Mouse (Mus musculus): ENCODE data around the gene Hadha. TPM values are rescaled to one million over a fixed set of nuclear protein-coding genes. Genes with fewer than 3 reads are reported as not detected.
A peak's percentile ranks its signal among the peaks of the same experiment; 100 is the strongest.

Gene Hadha
- polyA plus RNA-seq, 1 experiment from 2014 or later, result 79.5 TPM

DNA sequence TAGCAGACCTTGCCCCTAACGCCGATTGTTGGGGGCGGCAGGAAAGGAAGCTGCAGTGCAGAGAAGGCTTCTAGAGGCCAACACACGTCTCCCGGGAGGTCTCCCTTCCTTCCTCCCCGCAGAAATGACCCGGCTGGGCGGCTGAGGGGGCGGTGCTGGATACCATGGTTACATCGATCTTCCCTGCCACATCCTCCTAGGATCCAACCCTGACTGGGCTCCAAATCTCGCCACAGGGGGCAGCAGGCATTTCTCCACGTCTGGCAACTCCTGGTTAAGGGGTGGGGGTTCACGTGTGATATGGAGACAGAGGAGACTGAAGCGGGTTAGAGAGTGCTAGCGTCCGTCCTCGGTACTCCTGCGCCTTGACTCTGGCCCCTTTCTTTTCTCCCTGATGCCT lies 43.8 kb downstream of the Hadha start:
- ATAC-seq (ENCODE audit: low read depth) (peak; percentile 32; the same call in 1 of the 2 replicates), DNase-seq (no peak)
- H3K9ac ChIP-seq, result no peak overlapping the region
- H3K27ac ChIP-seq, result no peak overlapping the region
- no peaks in the 10 kb centered on the region for H3K9me3 ChIP-seq (replicated peaks)
- no peaks in the 10 kb centered on the region for H3K36me3 ChIP-seq
- peaks cover 100% of the 10 kb centered on the region for H3K27me3 ChIP-seq
- H3K4me2 ChIP-seq, result peak overlapping the region; percentile 45
- WGBS (ENCODE audit: insufficient replicate concordance), result under 1% methylated on average over 18 of the region's 18 CpGs
- peak overlapping the region; percentile 19 for H3K4me3 ChIP-seq (replicated peaks)
- peaks cover 35% of the 10 kb centered on the region for H3K4me1 ChIP-seq (replicated peaks)

DNA sequence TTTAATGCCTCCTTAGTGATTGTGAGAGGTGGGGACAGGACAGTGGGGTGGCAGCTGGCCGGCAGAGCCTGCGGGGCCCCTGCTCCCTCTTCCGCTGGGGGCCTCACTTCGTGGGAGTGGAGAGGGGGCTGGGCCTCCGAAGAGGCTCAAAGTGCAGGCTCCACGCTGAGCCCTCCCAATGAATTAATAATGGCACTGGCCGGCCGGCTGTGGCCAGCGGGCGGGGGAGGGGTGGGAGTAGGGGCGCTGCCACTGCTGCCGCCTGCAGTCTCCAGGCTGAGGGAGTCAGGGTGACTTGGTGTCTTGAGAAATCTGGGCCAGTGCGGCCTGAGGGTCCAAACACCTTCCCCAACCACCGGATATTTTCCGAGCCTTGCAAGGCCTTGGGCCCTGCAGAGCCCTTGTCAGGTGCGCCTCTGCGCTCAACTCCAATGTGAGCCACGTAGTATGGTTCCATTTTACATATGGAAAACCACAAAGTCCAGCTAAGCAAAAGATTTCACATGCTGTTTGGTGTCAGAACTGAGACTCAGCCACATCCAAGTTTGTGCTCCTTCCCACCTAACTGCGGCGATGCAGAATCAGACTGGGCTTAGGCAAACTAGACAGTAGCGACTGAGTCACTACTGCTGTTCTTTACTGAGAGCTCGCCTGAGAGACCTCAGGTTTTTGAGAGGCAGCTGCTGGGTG lies 44.4 kb downstream of the Hadha start:
- ATAC-seq (ENCODE audit: low read depth) (no peak), DNase-seq (no peak)
- 15% methylated on average over 21 of the region's 22 CpGs for WGBS (ENCODE audit: insufficient replicate concordance)
- Histone ChIP-seq H3K27ac (no peak overlapping the region), H3K4me1 (replicated peaks) (peaks cover 35% of the 10 kb centered on the region), H3K9ac (no peak overlapping the region), H3K27me3 (peaks cover 100% of the 10 kb centered on the region), H3K4me2 (peak overlapping the region; percentile 45), H3K9me3 (replicated peaks) (no peaks in the 10 kb centered on the region), H3K36me3 (no peaks in the 10 kb centered on the region), H3K4me3 (replicated peaks) (peak overlapping the region; percentile 19)

DNA sequence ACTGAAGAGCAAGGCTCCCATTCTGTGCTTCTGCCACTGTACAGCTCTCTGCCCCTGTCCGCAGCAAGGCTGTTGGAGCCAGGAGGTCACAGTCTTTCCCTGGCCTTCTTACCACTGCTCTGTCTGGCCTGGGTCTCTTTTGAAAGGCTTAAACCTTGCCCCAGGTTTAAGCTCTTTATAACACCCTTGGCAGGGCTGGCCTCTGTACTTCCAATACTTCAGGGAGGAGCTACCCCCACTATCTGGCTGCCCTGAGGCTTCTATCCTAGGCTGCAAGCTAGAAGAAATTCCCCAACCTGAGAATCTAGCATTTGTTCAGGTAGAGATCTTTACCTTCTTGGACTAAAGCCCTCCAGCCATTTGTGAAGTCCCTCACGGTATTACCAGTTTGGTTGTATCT lies 45.1 kb downstream of the Hadha start:
- no peak overlapping the region for H3K9ac ChIP-seq
- H3K4me3 ChIP-seq (replicated peaks), result no peak overlapping the region
- H3K4me2 ChIP-seq, result no peak overlapping the region
- H3K27ac ChIP-seq, result no peak overlapping the region
- H3K9me3 ChIP-seq (replicated peaks), result no peaks in the 10 kb centered on the region
- DNase-seq (no peak), ATAC-seq (ENCODE audit: low read depth) (no peak)
- WGBS (ENCODE audit: insufficient replicate concordance), result 48% methylated on average over 2 of the region's 2 CpGs
- peaks cover 40% of the 10 kb centered on the region for H3K4me1 ChIP-seq (replicated peaks)
- H3K36me3 ChIP-seq, result no peaks in the 10 kb centered on the region
- peaks cover 100% of the 10 kb centered on the region for H3K27me3 ChIP-seq

DNA sequence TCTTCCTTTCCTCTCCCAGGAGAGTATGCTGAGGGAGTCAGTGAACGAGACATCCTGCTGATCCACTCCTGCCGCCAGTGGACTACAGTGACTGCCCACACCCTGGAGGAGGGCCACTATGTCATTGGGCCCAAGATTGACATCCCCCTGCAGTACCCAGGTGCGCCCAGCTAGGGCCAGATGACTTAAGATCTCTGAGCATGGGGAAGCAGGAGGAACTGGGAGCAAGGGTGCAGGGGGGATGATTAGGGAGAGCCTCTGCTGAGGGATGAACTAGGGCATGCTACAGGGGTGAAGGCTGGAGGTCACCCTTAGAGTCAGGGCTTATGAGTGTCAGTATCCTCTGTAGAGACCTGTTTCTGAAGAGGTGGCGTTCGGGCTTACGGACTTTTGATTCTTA lies 46.7 kb downstream of the Hadha start:
- Histone ChIP-seq H3K27ac (no peak overlapping the region), H3K36me3 (no peaks in the 10 kb centered on the region), H3K9ac (no peak overlapping the region), H3K4me2 (no peak overlapping the region), H3K9me3 (replicated peaks) (no peaks in the 10 kb centered on the region), H3K27me3 (peaks cover 100% of the 10 kb centered on the region), H3K4me3 (replicated peaks) (no peak overlapping the region), H3K4me1 (replicated peaks) (peaks cover 25% of the 10 kb centered on the region)
- WGBS (ENCODE audit: insufficient replicate concordance), result 60% methylated on average over 6 of the region's 6 CpGs
- no peak for ATAC-seq (ENCODE audit: low read depth)
- no peak for DNase-seq

DNA sequence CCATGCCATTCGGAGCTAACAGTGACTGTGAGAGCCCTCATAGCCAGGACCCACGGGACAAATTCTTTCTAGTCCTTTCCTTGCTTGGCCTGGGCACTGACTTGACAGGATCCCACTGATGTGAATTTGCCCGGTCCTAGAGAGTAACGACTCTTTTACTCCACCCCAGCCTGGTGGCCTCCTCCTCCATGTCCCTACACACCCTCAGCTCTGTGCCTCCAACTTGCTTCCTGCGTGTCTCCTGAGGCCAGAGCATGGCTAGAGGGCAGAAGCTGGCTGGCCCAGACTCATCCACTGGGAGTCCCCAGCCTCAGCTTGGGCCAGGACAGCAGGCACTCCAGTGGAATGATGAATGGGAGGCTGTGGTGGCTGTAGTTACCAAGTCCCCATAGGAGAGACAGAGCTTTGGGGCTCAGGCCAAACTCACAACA lies 47.3 kb downstream of the Hadha start:
- DNase-seq (no peak), ATAC-seq (ENCODE audit: low read depth) (no peak)
- WGBS (ENCODE audit: insufficient replicate concordance), result 19% methylated on average over 5 of the region's 5 CpGs
- no peak overlapping the region for H3K4me3 ChIP-seq (replicated peaks)
- H3K27ac ChIP-seq, result no peak overlapping the region
- no peak overlapping the region for H3K9ac ChIP-seq
- H3K4me1 ChIP-seq (replicated peaks), result peaks cover 24% of the 10 kb centered on the region
- no peaks in the 10 kb centered on the region for H3K36me3 ChIP-seq
- H3K4me2 ChIP-seq, result no peak overlapping the region
- H3K27me3 ChIP-seq, result peaks cover 100% of the 10 kb centered on the region
- H3K9me3 ChIP-seq (replicated peaks), result no peaks in the 10 kb centered on the region

DNA sequence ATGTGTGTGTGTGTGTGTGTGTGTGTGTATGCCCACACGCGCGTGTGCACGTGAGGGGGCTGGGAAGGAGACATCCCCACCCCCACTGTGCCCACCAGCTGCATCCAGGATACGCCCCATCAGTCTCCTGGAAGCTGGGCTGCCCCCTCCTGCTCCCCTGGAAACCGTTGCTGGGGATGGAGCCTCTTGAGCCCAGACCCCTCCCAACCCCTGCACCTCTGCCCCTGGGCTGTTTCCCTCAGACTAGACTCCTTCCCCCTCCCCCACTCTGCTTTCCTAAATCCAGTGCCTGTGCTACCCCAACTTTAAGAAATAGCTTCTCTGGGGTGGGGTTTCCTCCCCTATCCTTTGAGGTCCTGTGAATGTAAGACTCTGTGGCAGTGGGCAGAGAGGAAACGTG lies 47.8 kb downstream of the Hadha start:
- no peaks in the 10 kb centered on the region for H3K36me3 ChIP-seq
- H3K4me2 ChIP-seq, result no peak overlapping the region
- H3K4me1 ChIP-seq (replicated peaks), result peaks cover 24% of the 10 kb centered on the region
- DNase-seq (no peak), ATAC-seq (ENCODE audit: low read depth) (no peak)
- 14% methylated on average over 7 of the region's 7 CpGs for WGBS (ENCODE audit: insufficient replicate concordance)
- no peaks in the 10 kb centered on the region for H3K9me3 ChIP-seq (replicated peaks)
- no peak overlapping the region for H3K27ac ChIP-seq
- H3K9ac ChIP-seq, result no peak overlapping the region
- H3K27me3 ChIP-seq, result peaks cover 100% of the 10 kb centered on the region
- H3K4me3 ChIP-seq (replicated peaks), result no peak overlapping the region

DNA sequence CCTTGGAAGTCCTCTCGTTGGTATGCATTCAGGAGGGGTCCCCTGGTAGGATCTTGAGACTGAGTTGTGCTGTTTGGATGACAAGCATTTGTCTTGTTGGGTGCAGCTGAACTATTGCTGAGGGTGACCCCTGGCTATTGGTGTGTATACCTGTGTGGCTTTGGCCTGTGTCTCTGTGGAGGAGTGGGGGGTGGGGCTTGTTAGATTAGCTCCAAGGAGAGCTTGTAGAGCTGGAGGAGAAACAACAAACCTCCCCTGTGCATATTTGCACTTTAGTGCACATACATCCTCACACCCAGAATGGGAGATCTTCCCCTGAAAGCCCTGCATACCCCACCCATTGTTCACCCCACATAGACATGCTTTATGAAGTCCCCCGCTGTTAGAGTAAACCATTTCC lies 48.2 kb downstream of the Hadha start:
- Histone ChIP-seq H3K4me1 (replicated peaks) (peaks cover 23% of the 10 kb centered on the region), H3K9ac (no peak overlapping the region), H3K4me2 (no peak overlapping the region), H3K27me3 (peaks cover 96% of the 10 kb centered on the region), H3K9me3 (replicated peaks) (no peaks in the 10 kb centered on the region), H3K27ac (no peak overlapping the region), H3K36me3 (no peaks in the 10 kb centered on the region), H3K4me3 (replicated peaks) (no peak overlapping the region)
- 18% methylated on average over 2 of the region's 2 CpGs for WGBS (ENCODE audit: insufficient replicate concordance)
- DNase-seq, result no peak
- ATAC-seq (ENCODE audit: low read depth), result no peak

DNA sequence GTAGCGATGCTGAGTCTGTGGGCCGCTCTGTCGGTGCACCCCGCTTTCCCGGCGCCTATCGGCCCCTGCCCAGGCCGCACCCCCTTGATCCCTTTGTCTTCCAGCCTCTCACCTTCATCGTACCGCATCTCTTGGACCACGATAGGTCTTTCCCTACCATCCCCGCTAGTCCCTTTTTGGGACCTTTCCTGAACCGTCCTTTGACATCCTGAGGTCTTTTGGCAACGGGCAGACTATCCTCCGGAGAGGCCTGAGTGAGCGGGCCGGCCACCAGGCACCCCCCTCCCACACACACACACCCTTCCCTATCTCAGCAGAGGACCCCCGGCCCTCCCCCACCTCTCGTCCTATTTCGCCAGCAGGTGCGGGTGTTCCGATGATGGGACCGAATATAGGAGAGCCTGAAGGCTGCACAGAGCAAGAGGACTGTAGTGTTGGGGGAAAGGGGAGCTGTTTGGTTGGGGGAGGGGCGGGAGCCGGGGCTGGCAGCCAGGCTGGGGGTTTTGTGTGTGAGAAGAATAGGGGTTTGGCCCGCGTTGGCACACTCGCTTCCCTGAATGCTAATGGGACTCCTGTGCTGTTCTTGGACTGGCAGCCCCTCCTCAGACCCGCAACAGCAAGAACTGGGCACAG lies 49.2 kb downstream of the Hadha start, which contains the start of gene 3110082J24Rik:
Gene 3110082J24Rik (minus strand): TSS at position 419 of the 633 bp plus-strand sequence.
- peak within 1 kb of the TSS; percentile 58 for H3K4me2 ChIP-seq
- ATAC-seq (ENCODE audit: low read depth) (no peak), DNase-seq (no peak)
- no peak within 1 kb of the TSS for H3K9ac ChIP-seq
- peaks cover 86% of the 10 kb centered on the region for H3K27me3 ChIP-seq
- H3K4me3 ChIP-seq (replicated peaks), result peak within 1 kb of the TSS; percentile 44
- no peaks in the 10 kb centered on the region for H3K36me3 ChIP-seq
- H3K27ac ChIP-seq, result no peak within 1 kb of the TSS
- WGBS (ENCODE audit: insufficient replicate concordance), result 2% methylated on average over 29 of the region's 29 CpGs
- 0 out of 2 replicates have a peak, but pooled peaks cover 3% of the 10 kb centered on the region for H3K9me3 ChIP-seq (replicated peaks)
- peaks cover 13% of the 10 kb centered on the region for H3K4me1 ChIP-seq (replicated peaks)

DNA sequence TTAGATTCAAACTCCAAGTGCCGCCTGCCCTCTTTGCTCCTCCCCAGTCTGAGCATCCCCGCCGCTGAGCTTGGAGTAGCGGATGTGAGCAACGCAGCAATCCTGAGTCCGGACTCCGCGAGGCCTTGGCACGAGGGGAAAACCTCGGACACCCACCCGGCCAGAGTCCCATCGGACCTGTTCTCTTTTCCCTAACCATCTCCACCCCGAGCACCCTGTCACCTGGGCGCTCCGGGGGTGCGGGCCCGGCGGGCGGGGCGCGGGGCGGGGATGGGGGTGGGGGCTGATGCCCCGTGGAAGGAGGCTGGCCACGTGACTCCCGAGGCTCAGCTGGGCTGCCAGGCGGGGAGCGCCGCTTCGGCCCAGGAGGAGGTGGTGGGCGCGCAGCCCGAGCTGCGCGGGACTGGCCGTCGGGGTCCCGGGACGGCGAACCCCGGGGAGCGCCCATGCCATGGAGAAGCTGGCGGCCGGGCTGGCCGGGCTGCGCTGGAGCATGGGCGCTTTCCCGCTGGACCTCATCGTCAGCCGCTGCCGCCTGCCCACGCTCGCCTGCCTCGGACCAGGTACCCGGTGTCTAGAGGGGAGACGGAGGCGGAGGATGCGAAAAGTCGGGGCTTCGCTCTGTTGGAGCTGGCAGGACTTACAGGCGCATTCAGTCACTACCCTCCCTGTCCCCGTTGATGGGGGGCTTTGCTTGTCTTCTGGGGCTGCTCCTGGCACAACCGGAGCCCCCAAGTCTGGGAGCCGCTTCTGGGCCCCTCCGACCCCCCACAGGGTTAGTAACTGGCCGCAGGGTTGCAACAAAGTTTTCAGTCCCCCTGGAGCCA lies 49.9 kb downstream of the Hadha start, which contains the start of gene Garem2:
Gene Garem2 (plus strand): TSS at position 321 of the 827 bp plus-strand sequence.
- WGBS (ENCODE audit: insufficient replicate concordance), result 2% methylated on average over 62 of the region's 65 CpGs
- ATAC-seq (ENCODE audit: low read depth), result no peak
- no peak for DNase-seq
- H3K36me3 ChIP-seq, result no peaks in the 10 kb centered on the region
- H3K27ac ChIP-seq, result no peak within 1 kb of the TSS
- peak within 1 kb of the TSS; percentile 44 for H3K4me3 ChIP-seq (replicated peaks)
- peaks cover 7% of the 10 kb centered on the region for H3K4me1 ChIP-seq (replicated peaks)
- H3K27me3 ChIP-seq, result peaks cover 79% of the 10 kb centered on the region
- H3K4me2 ChIP-seq, result peak within 1 kb of the TSS; percentile 58
- H3K9me3 ChIP-seq (replicated peaks), result peaks cover 8% of the 10 kb centered on the region; the same call in 1 of the 2 replicates
- no peak within 1 kb of the TSS for H3K9ac ChIP-seq

DNA sequence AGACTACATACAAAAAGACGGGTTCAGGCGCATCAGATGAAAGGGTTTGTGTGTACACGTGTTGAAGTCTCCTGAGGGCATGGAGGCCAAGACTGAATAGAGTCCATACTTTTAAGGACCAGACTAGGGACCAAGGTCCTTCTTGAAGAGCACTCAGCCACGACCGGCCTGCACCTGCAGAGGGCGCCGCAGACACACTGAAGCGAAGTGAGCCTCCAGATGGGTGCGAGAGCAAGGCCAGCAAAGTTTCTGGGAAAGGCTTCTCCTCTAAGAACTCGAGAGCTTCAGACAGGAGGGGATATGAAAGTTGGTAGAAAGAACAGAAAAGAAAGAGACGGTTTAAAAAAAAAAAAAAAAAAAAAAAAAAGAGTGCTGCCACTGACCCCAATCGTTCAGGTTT lies 50.6 kb downstream of the Hadha start:
- no peak overlapping the region for H3K9ac ChIP-seq
- no peaks in the 10 kb centered on the region for H3K36me3 ChIP-seq
- H3K4me2 ChIP-seq, result no peak overlapping the region
- H3K9me3 ChIP-seq (replicated peaks), result peaks cover 8% of the 10 kb centered on the region; the same call in 1 of the 2 replicates
- H3K27me3 ChIP-seq, result peaks cover 72% of the 10 kb centered on the region
- peaks cover 7% of the 10 kb centered on the region for H3K4me1 ChIP-seq (replicated peaks)
- DNase-seq, result no peak
- H3K27ac ChIP-seq, result no peak overlapping the region
- 3% methylated on average over 12 of the region's 12 CpGs for WGBS (ENCODE audit: insufficient replicate concordance)
- no peak for ATAC-seq (ENCODE audit: low read depth)
- H3K4me3 ChIP-seq (replicated peaks), result no peak overlapping the region

DNA sequence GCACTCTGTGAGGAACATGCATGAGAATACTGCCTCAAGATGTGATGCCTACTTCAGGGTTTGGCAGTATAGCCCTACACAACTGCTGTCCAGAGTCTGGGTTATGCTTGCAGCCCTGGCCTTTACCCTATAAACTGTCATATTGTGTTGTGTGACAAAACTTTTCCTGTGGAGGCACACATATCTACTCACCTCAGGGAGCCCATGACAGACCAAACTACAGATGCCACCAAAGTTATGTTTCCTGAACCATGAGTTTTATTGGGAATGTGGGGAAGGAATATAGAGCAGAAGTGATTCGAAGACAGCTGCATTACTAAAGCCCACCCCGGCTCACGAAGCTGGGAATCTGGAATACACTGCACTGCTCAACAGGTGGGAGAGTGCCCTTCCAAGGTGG lies 51.6 kb downstream of the Hadha start:
- 66% methylated on average over 3 of the region's 3 CpGs for WGBS (ENCODE audit: insufficient replicate concordance)
- H3K4me1 ChIP-seq (replicated peaks), result peaks cover 7% of the 10 kb centered on the region
- DNase-seq, result no peak
- H3K4me3 ChIP-seq (replicated peaks), result no peak overlapping the region
- H3K9ac ChIP-seq, result no peak overlapping the region
- H3K4me2 ChIP-seq, result no peak overlapping the region
- no peaks in the 10 kb centered on the region for H3K36me3 ChIP-seq
- H3K9me3 ChIP-seq (replicated peaks), result peaks cover 8% of the 10 kb centered on the region; the same call in 1 of the 2 replicates
- ATAC-seq (ENCODE audit: low read depth), result no peak
- peaks cover 62% of the 10 kb centered on the region for H3K27me3 ChIP-seq
- H3K27ac ChIP-seq, result no peak overlapping the region

Measured in liver, embryonic 13.5 days (tissue).